Mouse (Mus musculus) ES-E14 (cell line): ENCODE data around the gene Clca4a. TPM values are rescaled to one million over a fixed set of nuclear protein-coding genes. Genes with fewer than 3 reads are reported as not detected.

Experiments
- DNase-seq: peaks from one replicate; pipeline ENCODE4 v3.0.0-alpha.2; 2013; ENCODE audit warnings: low read depth, low spot score
- H3K27ac ChIP-seq: 2 replicates; pipeline ENCODE4 v1.5.1; 2012; ENCODE audit warnings: low read depth, mild to moderate bottlenecking, low read length, moderate library complexity, mixed read lengths; ENCODE audit not compliant: poor library complexity, insufficient read depth, severe bottlenecking
- H3K36me3 ChIP-seq: 2 replicates; pipeline ENCODE4 v1.6.1; 2012; ENCODE audit warnings: mild to moderate bottlenecking, low read length, moderate library complexity, mixed read lengths; ENCODE audit not compliant: control insufficient read depth, poor library complexity, insufficient read depth, severe bottlenecking
- H3K4me1 ChIP-seq, 2 experiments: fragments of 150-350 bp in 1 of 2; sonication (generic) in 1 of 2; 2 replicates each; pipeline ENCODE4 v1.6.1; 2012; ENCODE audit warnings: low read length in 2 of 2, mild to moderate bottlenecking in 1 of 2, mixed read lengths in 1 of 2; ENCODE audit not compliant: control insufficient read depth in 2 of 2, insufficient read depth in 2 of 2, poor library complexity in 1 of 2
- H3K4me3 ChIP-seq, 2 experiments: fragments of 150-350 bp in 1 of 2; sonication (generic) in 1 of 2; 2 replicates each; pipeline ENCODE4 v1.5.1; 2012; ENCODE audit warnings: low read length in 2 of 2, low read depth in 1 of 2, mild to moderate bottlenecking in 1 of 2, mixed read lengths in 1 of 2; ENCODE audit not compliant: insufficient read depth in 1 of 2, poor library complexity in 1 of 2, severe bottlenecking in 1 of 2
- H3K9ac ChIP-seq: 2 replicates; pipeline ENCODE4 v1.6.1; 2012; ENCODE audit warnings: low read depth, mild to moderate bottlenecking, low read length, mixed read lengths; ENCODE audit not compliant: poor library complexity, insufficient read depth, severe bottlenecking
- H3K9me3 ChIP-seq: fragments of 150-350 bp; sonication (generic); 2 replicates; pipeline ENCODE4 v1.6.1; 2012; ENCODE audit warnings: low read depth, mild to moderate bottlenecking, low read length; ENCODE audit not compliant: control insufficient read depth, insufficient read depth
- CHD2 ChIP-seq: IDR thresholded peaks from 2 replicates; pipeline ENCODE4 v1.6.1; 2014; ENCODE audit warnings: mild to moderate bottlenecking, low read depth, low read length, inconsistent platforms
- HCFC1 ChIP-seq: IDR thresholded peaks from 2 replicates; pipeline ENCODE4 v1.6.1; 2012; ENCODE audit warnings: low read length, inconsistent platforms, borderline replicate concordance; ENCODE audit not compliant: insufficient read depth
- MAFK ChIP-seq: IDR thresholded peaks from 2 replicates; pipeline ENCODE4 v1.6.1; 2014; ENCODE audit warnings: mild to moderate bottlenecking, low read depth, low read length, inconsistent platforms; ENCODE audit not compliant: insufficient read depth
- ZC3H11A ChIP-seq: IDR thresholded peaks from 2 replicates; pipeline ENCODE4 v1.6.1; 2012; ENCODE audit warnings: low read depth, mild to moderate bottlenecking, inconsistent platforms, low read length, borderline replicate concordance
- ZNF384 ChIP-seq: IDR thresholded peaks from 2 replicates; pipeline ENCODE4 v1.6.1; 2012; ENCODE audit warnings: low read depth, low read length, inconsistent platforms
- in situ Hi-C, 2 experiments: fragments of 600-800 bp; cut with MboI; formaldehyde crosslinking; loops; one replicate each; pipeline ENCODE4 v1.15.1; 2025; ENCODE audit warnings: low sequenced_read_pairs in 2 of 2, inconsistent platforms in 1 of 2; ENCODE audit not compliant: unreplicated experiment in 2 of 2
- total RNA-seq: library from RNA; depleted of rRNA; stranded (reverse); fragments of 300-350 nt; gene quantifications from 2 replicates; pipeline ENCODE4 v1.2.3, GENCODE M21; 2012; rRNA removed

Clca4a gene
- total RNA-seq: 0.16 and 0.22 TPM in 2 replicates

GRCm38 (mm10) chr3:144974945-144975344 is at the start of gene Clca4a:
TSS of gene Clca4a (minus strand) at chr3:144975045.
- H3K9me3 ChIP-seq: no peaks in the 10 kb centered on the region
- H3K4me1 ChIP-seq: no peaks in the 10 kb centered on the region
- H3K36me3 ChIP-seq: no peaks in the 10 kb centered on the region
- H3K9ac ChIP-seq: no peak within 1 kb of the TSS
- no peak within 1 kb of the TSS for H3K27ac ChIP-seq
- DNase-seq: no peak
- TF ChIP-seq ZNF384 (no peak), MAFK (no peak), CHD2 (no peak), ZC3H11A (no peak)
- H3K4me3 ChIP-seq: no peak within 1 kb of the TSS
- in situ Hi-C loops: no loop called here

GRCm38 (mm10) chr3:145017807-145018206 is 43.0 kb upstream of the Clca4a start:
- no peak overlapping the region for H3K27ac ChIP-seq
- H3K4me3 ChIP-seq: no peak overlapping the region; a peak in 1 of 4 replicates
- peaks cover 2 to 8% of the 10 kb centered on the region in 2 experiments; a peak in 2 of 4 replicates for H3K4me1 ChIP-seq
- no peak overlapping the region for H3K9ac ChIP-seq
- no peaks in the 10 kb centered on the region for H3K36me3 ChIP-seq
- TF ChIP-seq CHD2 (no peak), MAFK (no peak), HCFC1 (no peak), ZC3H11A (no peak), ZNF384 (no peak)
- no peaks in the 10 kb centered on the region for H3K9me3 ChIP-seq
- in situ Hi-C loops: loop anchor here in 1 of 2 experiments (25.0 kb wide), 1 partner anchor 181 kb away; the partner anchor contains the start of gene Clca3b
- no peak for DNase-seq

DNA sequence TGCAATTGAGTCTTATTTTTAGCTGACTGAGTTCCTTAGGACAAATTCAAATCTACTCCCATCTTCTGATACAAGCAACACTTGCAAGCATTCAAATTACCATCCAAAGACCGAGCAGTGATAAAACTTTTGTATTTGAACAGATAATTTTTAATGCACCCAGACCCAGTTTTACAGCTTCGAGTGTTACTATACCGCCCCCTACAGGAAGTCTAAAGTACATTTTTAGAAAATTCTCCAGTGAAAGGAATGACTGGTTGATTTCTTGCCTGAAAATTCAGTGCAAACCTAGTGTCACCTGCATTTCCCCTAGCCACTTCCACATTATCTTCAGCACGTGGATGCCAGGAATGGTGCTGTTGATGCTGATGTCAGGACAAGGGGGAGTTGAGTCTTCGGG is 29.6 kb upstream of the Clca4a start:
- Histone ChIP-seq H3K4me3 (no peak overlapping the region), H3K4me1 (no peaks in the 10 kb centered on the region), H3K27ac (no peak overlapping the region), H3K9ac (no peak overlapping the region), H3K36me3 (no peaks in the 10 kb centered on the region), H3K9me3 (no peaks in the 10 kb centered on the region)
- in situ Hi-C loops: loop anchor here in 1 of 2 experiments (25.0 kb wide), 1 partner anchor 167 kb away; the partner anchor contains the start of gene Clca3b
- DNase-seq: no peak
- no peak for TF ChIP-seq ZNF384
- no peak for TF ChIP-seq ZC3H11A
- TF ChIP-seq MAFK: no peak
- no peak for TF ChIP-seq HCFC1

DNA sequence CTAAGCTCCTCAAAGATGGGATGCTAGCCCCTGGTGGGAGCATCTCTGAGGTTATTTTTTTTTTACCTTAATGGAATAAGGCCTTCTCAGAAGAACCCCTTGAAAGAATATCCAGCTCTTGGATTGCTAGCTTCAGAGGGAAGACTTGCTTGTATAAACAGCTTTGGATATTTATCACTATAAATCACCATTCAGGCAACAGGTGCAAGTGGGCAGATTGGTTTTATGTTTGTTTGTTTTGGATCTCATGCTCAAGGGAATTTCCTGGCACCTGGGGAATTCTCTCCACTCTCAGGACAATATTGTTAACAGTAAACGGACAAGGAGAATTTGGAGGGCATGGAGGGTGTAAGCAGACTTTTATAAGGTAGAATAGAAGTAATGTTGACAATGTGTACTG is 26.1 kb upstream of the Clca4a start:
- no peaks in the 10 kb centered on the region for H3K9me3 ChIP-seq

More for the DNA sequence above, 26.1 kb upstream of the Clca4a start:
- Histone ChIP-seq H3K36me3 (no peaks in the 10 kb centered on the region), H3K27ac (no peak overlapping the region), H3K4me3 (no peak overlapping the region), H3K9ac (no peak overlapping the region), H3K4me1 (no peaks in the 10 kb centered on the region)
- TF ChIP-seq MAFK: no peak
- TF ChIP-seq ZNF384: no peak
- no peak for TF ChIP-seq CHD2
- no peak for TF ChIP-seq ZC3H11A
- no peak for TF ChIP-seq HCFC1
- no peak for DNase-seq
- in situ Hi-C loops: loop anchor here in 1 of 2 experiments (25.0 kb wide), 1 partner anchor 164 kb away; the partner anchor contains the start of gene Clca3b
